Mouse (Mus musculus): ENCODE measurements around the gene Wdfy1. TPM values are rescaled to one million over a fixed set of nuclear protein-coding genes. Genes with fewer than 3 reads are reported as not detected.

Gene Wdfy1
- polyA plus RNA-seq, 1 experiment from 2014 or later, result 38.8 TPM

DNA sequence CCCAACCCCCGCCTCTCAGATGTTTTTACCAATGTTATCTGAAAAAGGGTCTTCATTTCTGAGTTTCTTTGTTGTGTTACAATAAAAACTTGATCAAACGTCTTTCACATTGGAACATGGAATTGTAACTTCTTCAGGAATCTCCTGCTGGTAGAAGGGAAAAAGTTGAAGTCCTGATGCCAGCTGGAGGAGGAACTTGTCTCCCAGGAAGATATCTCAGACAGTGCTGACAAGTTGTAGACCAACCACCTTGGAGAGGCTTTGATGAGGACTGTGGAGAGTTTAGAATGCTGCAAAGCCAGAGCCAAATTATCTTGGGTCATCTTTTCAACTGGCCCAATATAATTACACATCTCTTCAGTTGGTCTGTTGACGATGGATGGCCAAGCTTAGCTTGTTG lies 83.5 kb downstream of the Wdfy1 start:
- H3K27ac ChIP-seq (ENCODE audit: low read depth, low read length), result no peak overlapping the region
- no peaks in the 10 kb centered on the region for H3K36me3 ChIP-seq (ENCODE audit: control insufficient read depth, insufficient read depth, low read length)
- WGBS, result 83% methylated on average over 3 of the region's 3 CpGs
- H3K4me3 ChIP-seq (ENCODE audit: low read length), result no peak overlapping the region
- ATAC-seq (ENCODE audit: low FRiP score, low TSS enrichment), result no peak
- no peaks in the 10 kb centered on the region for H3K27me3 ChIP-seq (ENCODE audit: control insufficient read depth, insufficient read depth, low read length)
- H3K9me3 ChIP-seq (ENCODE audit: control insufficient read depth, low read length), result no peaks in the 10 kb centered on the region
- H3K4me2 ChIP-seq (replicated peaks; ENCODE audit: low read depth, low read length), result no peak overlapping the region
- H3K9ac ChIP-seq (ENCODE audit: low read depth, low read length), result no peak overlapping the region
- 0 out of 2 replicates have a peak, but pooled peaks cover 2% of the 10 kb centered on the region for H3K4me1 ChIP-seq (ENCODE audit: control insufficient read depth, insufficient read depth, low read length)

- Histone ChIP-seq H3K4me3 (ENCODE audit: low read length) (no peak overlapping the region), H3K4me1 (ENCODE audit: control insufficient read depth, insufficient read depth, low read length) (no peaks in the 10 kb centered on the region), H3K27ac (ENCODE audit: low read depth, low read length) (no peak overlapping the region), H3K9me3 (ENCODE audit: control insufficient read depth, low read length) (no peaks in the 10 kb centered on the region), H3K27me3 (ENCODE audit: control insufficient read depth, insufficient read depth, low read length) (no peaks in the 10 kb centered on the region), H3K36me3 (ENCODE audit: control insufficient read depth, insufficient read depth, low read length) (no peaks in the 10 kb centered on the region), H3K4me2 (replicated peaks; ENCODE audit: low read depth, low read length) (no peak overlapping the region), H3K9ac (ENCODE audit: low read depth, low read length) (no peak overlapping the region)
- no peak for ATAC-seq (ENCODE audit: low FRiP score, low TSS enrichment)
- 83% methylated on average over 1 of the region's 1 CpGs for WGBS
These were observed 88.7 kb downstream of the Wdfy1 start for GRCm38 (mm10) chr1:79687254-79687653.

DNA sequence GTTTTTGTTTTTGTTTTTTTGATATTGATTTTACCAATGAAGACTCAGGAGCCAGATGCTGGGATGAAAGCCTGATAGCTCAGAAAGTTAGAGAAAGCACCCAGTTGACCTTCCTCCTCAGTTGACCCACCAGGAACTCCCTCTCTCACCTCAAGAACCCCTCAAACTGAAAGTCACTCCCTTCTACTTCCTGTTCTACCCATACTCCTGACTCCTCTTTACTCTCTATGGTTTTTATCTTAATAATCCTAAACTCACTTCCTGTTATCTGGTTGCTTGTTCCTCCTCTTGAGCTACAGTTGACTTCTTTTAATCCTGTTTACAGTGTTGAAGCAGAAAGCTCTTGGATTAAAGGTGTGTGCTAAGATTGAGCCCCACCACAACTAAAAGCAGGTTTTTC lies 91.9 kb downstream of the Wdfy1 start:
- H3K27me3 ChIP-seq (ENCODE audit: control insufficient read depth, insufficient read depth, low read length), result no peaks in the 10 kb centered on the region
- H3K4me3 ChIP-seq (ENCODE audit: low read length), result no peak overlapping the region
- H3K9me3 ChIP-seq (ENCODE audit: control insufficient read depth, low read length), result no peaks in the 10 kb centered on the region
- H3K9ac ChIP-seq (ENCODE audit: low read depth, low read length), result no peak overlapping the region
- no peak overlapping the region for H3K27ac ChIP-seq (ENCODE audit: low read depth, low read length)
- no peaks in the 10 kb centered on the region for H3K4me1 ChIP-seq (ENCODE audit: control insufficient read depth, insufficient read depth, low read length)
- no peaks in the 10 kb centered on the region for H3K36me3 ChIP-seq (ENCODE audit: control insufficient read depth, insufficient read depth, low read length)
- H3K4me2 ChIP-seq (replicated peaks; ENCODE audit: low read depth, low read length), result no peak overlapping the region
- ATAC-seq (ENCODE audit: low FRiP score, low TSS enrichment), result no peak

DNA sequence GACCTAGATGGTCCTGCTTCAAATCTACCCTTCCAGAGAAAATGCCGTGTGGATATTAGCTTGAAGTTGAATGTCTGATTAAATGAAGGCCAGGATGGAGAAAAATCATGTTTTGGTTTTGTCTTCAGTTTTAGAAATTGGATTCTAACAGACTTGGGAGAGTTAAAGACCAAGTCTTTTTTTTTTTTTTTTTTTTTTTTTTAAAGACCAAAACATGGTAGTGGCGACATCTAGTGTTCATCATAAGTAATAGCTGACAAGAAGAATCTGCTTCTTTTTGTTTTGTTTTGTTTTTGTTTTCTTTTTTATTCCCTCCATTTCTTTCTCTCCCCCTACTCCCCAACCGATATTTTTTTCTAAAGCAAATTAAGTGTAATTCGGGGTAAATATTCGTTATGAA lies 93.0 kb downstream of the Wdfy1 start:
- ATAC-seq (ENCODE audit: low FRiP score, low TSS enrichment), result no peak
- no peaks in the 10 kb centered on the region for H3K9me3 ChIP-seq (ENCODE audit: control insufficient read depth, low read length)
- 12% methylated on average over 5 of the region's 5 CpGs for WGBS
- no peak overlapping the region for H3K4me2 ChIP-seq (replicated peaks; ENCODE audit: low read depth, low read length)
- no peak overlapping the region for H3K27ac ChIP-seq (ENCODE audit: low read depth, low read length)
- no peak overlapping the region for H3K4me3 ChIP-seq (ENCODE audit: low read length)
- no peak overlapping the region for H3K9ac ChIP-seq (ENCODE audit: low read depth, low read length)
- no peaks in the 10 kb centered on the region for H3K4me1 ChIP-seq (ENCODE audit: control insufficient read depth, insufficient read depth, low read length)
- no peaks in the 10 kb centered on the region for H3K36me3 ChIP-seq (ENCODE audit: control insufficient read depth, insufficient read depth, low read length)
- H3K27me3 ChIP-seq (ENCODE audit: control insufficient read depth, insufficient read depth, low read length), result no peaks in the 10 kb centered on the region

- 93% methylated on average over 3 of the region's 3 CpGs for WGBS
- Histone ChIP-seq H3K36me3 (ENCODE audit: control insufficient read depth, insufficient read depth, low read length) (no peaks in the 10 kb centered on the region), H3K27ac (ENCODE audit: low read depth, low read length) (no peak overlapping the region), H3K4me3 (ENCODE audit: low read length) (no peak overlapping the region), H3K4me2 (replicated peaks; ENCODE audit: low read depth, low read length) (no peak overlapping the region), H3K9me3 (ENCODE audit: control insufficient read depth, low read length) (no peaks in the 10 kb centered on the region), H3K27me3 (ENCODE audit: control insufficient read depth, insufficient read depth, low read length) (no peaks in the 10 kb centered on the region), H3K9ac (ENCODE audit: low read depth, low read length) (no peak overlapping the region), H3K4me1 (ENCODE audit: control insufficient read depth, insufficient read depth, low read length) (no peaks in the 10 kb centered on the region)
- ATAC-seq (ENCODE audit: low FRiP score, low TSS enrichment), result no peak
These were observed 95.2 kb downstream of the Wdfy1 start for GRCm38 (mm10) chr1:79680777-79681176.

- peak; percentile 43 for ATAC-seq (ENCODE audit: low FRiP score, low TSS enrichment)
- Histone ChIP-seq H3K36me3 (ENCODE audit: control insufficient read depth, insufficient read depth, low read length) (no peaks in the 10 kb centered on the region), H3K4me3 (ENCODE audit: low read length) (no peak overlapping the region), H3K27ac (ENCODE audit: low read depth, low read length) (peak overlapping the region; percentile 45; the same call in 1 of the 2 replicates), H3K9ac (ENCODE audit: low read depth, low read length) (no peak overlapping the region), H3K4me1 (ENCODE audit: control insufficient read depth, insufficient read depth, low read length) (no peaks in the 10 kb centered on the region), H3K9me3 (ENCODE audit: control insufficient read depth, low read length) (no peaks in the 10 kb centered on the region), H3K4me2 (replicated peaks; ENCODE audit: low read depth, low read length) (no peak overlapping the region), H3K27me3 (ENCODE audit: control insufficient read depth, insufficient read depth, low read length) (peaks cover 2% of the 10 kb centered on the region)
- WGBS, result 74% methylated on average over 8 of the region's 8 CpGs
These were observed 97.7 kb downstream of the Wdfy1 start for GRCm38 (mm10) chr1:79678117-79678684.

- H3K27ac ChIP-seq (ENCODE audit: low read depth, low read length), result no peak overlapping the region
- H3K4me1 ChIP-seq (ENCODE audit: control insufficient read depth, insufficient read depth, low read length), result no peaks in the 10 kb centered on the region
- no peaks in the 10 kb centered on the region for H3K36me3 ChIP-seq (ENCODE audit: control insufficient read depth, insufficient read depth, low read length)
- WGBS, result 52% methylated on average over 4 of the region's 4 CpGs
- no peak overlapping the region for H3K9ac ChIP-seq (ENCODE audit: low read depth, low read length)
- H3K4me2 ChIP-seq (replicated peaks; ENCODE audit: low read depth, low read length), result no peak overlapping the region
- H3K4me3 ChIP-seq (ENCODE audit: low read length), result no peak overlapping the region
- H3K27me3 ChIP-seq (ENCODE audit: control insufficient read depth, insufficient read depth, low read length), result peaks cover 13% of the 10 kb centered on the region
- no peak for ATAC-seq (ENCODE audit: low FRiP score, low TSS enrichment)
- no peaks in the 10 kb centered on the region for H3K9me3 ChIP-seq (ENCODE audit: control insufficient read depth, low read length)
These were observed 100.2 kb downstream of the Wdfy1 start for GRCm38 (mm10) chr1:79675716-79676115.

DNA sequence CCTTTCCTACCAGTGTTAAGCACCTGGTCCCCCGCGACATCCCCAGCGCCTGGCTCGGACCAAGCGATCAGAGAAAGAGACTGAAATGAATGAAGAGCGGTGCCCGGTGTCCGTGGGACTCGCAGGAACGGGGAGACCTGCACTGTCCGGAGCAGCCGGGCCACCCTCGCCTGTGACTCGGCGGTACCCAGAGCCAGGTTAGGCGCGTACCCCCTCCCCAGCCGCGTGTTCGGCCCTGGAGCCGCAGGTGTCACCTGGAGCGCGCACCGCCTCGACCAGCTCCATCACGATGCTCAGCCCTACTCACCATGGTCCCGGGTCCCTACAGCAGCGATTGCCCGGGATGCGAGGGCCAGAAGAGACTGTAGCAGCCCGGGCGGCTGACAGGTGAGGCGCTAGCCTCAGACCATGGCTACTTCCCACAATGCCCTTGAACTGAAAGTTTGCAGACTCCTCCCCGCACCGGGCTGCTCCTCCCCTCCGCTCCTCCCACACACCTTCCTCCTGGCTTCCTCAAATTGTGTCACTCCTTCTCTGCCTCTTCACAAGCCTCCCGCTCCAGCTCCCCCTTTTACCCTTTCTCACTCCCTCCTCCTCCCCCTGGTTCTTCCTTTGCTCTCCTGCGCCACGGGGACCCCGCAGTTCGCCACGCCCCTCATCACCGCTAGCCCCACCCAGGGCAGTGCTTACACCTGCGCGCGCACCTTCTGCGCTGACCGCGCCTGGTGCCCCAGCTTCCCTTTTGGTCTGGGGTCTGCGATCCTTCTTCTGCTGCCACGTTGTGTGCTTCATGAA lies 104.2 kb downstream of the Wdfy1 start, which contains the start of gene Ap1s3:
Ap1s3 (minus strand) TSS at position 430 of the 795 bp plus-strand sequence.
- Histone ChIP-seq H3K4me2 (replicated peaks; ENCODE audit: low read depth, low read length) (peak within 1 kb of the TSS; percentile 93), H3K4me3 (ENCODE audit: low read length) (peak within 1 kb of the TSS; percentile 65), H3K27me3 (ENCODE audit: control insufficient read depth, insufficient read depth, low read length) (peaks cover 13% of the 10 kb centered on the region), H3K9ac (ENCODE audit: low read depth, low read length) (peak within 1 kb of the TSS; percentile 49), H3K9me3 (ENCODE audit: control insufficient read depth, low read length) (no peaks in the 10 kb centered on the region), H3K4me1 (ENCODE audit: control insufficient read depth, insufficient read depth, low read length) (no peaks in the 10 kb centered on the region), H3K36me3 (ENCODE audit: control insufficient read depth, insufficient read depth, low read length) (no peaks in the 10 kb centered on the region), H3K27ac (ENCODE audit: low read depth, low read length) (peak within 1 kb of the TSS; percentile 47; the same call in 1 of the 2 replicates)
- peak; percentile 94 for ATAC-seq (ENCODE audit: low FRiP score, low TSS enrichment)
- under 1% methylated on average over 51 of the region's 51 CpGs for WGBS

GRCm38 (mm10) chr1:79671196-79671542 lies 104.8 kb downstream of the Wdfy1 start:
- H3K4me2 ChIP-seq (replicated peaks; ENCODE audit: low read depth, low read length), result peak overlapping the region; percentile 93
- H3K27me3 ChIP-seq (ENCODE audit: control insufficient read depth, insufficient read depth, low read length), result peaks cover 13% of the 10 kb centered on the region
- H3K27ac ChIP-seq (ENCODE audit: low read depth, low read length), result no peak overlapping the region
- no peaks in the 10 kb centered on the region for H3K9me3 ChIP-seq (ENCODE audit: control insufficient read depth, low read length)
- 1% methylated on average over 11 of the region's 11 CpGs for WGBS
- no peaks in the 10 kb centered on the region for H3K36me3 ChIP-seq (ENCODE audit: control insufficient read depth, insufficient read depth, low read length)
- H3K9ac ChIP-seq (ENCODE audit: low read depth, low read length), result peak overlapping the region; percentile 49
- ATAC-seq (ENCODE audit: low FRiP score, low TSS enrichment), result no peak
- peak overlapping the region; percentile 65 for H3K4me3 ChIP-seq (ENCODE audit: low read length)
- no peaks in the 10 kb centered on the region for H3K4me1 ChIP-seq (ENCODE audit: control insufficient read depth, insufficient read depth, low read length)
